Mouse (Mus musculus) cerebellum, adult (tissue): ENCODE measurements around the gene Zfp1.

Experiments used
- ATAC-seq: cut with Nextera tagmentation; 2 replicates; pipeline ENCODE4 v1.9.2; 2017; ENCODE audit warnings: mild to moderate bottlenecking, moderate library complexity, mixed read lengths; ENCODE audit not compliant: insufficient number of reproducible peaks, low FRiP score, low TSS enrichment

The Zfp1 gene

GRCm38 (mm10) chr8:111705699-111706098 lies 62.5 kb downstream of the Zfp1 start:
- no peak for ATAC-seq

- no peak for ATAC-seq
Observed at GRCm38 (mm10) chr8:111708265-111708664, 65.1 kb downstream of the Zfp1 start.

DNA sequence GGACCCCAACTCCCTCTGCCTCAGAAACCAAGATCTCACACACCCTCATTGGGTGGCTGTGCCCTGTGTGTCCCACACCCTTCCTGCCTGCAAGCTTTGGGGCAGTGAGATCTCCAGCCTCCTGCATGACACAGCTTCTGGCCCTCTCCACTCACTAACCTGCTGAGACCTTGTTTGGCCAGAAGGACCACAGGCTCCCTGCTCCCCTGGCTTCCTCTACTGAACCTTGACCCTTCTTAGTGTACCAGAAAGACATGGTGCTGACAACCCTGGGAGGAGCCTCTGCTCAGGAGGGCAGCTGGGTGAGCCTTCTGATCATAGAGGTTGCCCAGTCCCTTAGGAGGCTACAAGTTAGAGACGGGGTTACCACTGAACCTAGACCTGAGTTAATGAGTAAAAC lies 66.0 kb downstream of the Zfp1 start:
- ATAC-seq: no peak

GRCm38 (mm10) chr8:111710777-111711485 lies 67.7 kb downstream of the Zfp1 start:
- ATAC-seq: no peak

DNA sequence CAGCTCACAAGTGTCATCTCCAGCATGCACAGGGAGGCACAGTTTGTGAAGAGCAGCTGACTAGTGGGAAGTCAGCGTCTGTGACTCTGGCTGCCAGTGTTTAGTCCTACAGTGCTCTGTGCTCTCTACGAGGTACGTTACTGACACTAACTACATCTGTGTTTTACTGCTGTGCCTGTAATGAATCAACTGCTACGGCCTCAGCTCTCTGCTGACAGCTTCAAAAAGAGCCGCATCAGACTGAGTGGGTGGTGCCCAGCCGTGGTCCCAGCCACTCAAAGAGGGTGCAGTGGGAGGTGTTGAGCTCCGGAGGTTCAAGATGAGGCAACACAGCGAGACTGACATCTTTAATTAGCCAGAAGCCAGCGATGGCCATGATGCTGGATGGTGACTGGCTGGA lies 68.9 kb downstream of the Zfp1 start:
- no peak for ATAC-seq

DNA sequence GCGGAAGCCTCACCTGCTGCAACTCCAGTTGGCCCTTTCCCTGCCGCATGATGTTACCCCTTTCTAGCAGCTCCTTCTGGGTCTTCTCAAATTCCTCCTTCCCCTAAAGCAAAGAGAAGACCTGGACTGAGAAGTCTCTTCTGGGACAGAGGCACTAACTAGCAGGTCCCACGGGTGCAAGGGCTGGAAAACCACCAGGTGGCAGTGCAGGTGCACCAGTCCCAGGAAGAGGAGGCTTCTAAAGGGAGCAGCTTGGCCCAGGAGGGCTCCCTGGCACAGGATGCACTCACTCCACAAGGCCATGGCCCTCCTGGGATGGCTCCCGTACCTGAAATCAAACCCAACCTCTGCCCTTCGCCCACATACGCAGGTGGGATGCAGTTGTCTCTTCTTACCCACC lies 69.4 kb downstream of the Zfp1 start:
- ATAC-seq: peak; percentile 71

DNA sequence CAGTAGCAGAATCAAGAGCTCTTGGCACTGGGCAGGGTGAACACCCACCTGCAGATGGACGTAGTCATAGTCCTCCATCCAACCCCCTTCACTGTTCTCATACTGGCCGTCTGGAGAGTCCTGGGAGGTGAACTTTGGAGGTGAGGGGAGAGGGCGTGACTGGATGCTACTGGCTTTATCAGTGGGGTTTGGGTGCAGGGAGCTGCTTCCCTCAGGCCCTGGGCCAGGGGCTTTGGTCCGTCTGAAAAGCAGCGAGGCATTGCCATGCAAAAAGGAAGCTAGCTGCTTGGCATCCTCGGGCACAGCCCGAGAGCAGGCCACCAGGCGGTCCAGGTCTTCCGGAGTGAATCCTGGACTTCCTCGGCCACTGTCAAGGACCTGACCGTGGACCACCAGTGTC lies 70.1 kb downstream of the Zfp1 start:
- ATAC-seq: no peak

DNA sequence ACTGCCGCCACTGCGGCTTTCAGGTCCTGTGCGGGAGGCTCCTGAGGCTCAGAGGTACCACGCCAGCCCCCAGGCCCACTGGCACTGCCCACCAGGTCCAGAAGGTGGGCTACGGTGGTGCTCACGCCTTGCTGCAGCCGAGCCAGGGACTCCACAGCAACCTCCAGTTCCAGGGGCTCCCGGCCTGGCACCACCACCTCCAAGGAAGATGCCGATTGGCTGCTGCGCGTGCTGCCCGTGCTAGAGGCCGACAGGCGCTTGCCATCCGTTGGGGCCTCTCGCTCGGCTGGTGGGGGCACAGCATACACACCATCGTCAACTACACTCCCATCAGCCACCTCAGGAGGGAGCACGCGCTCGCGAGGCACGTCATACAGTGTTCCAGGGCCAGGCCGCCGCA lies 70.6 kb downstream of the Zfp1 start:
- ATAC-seq: no peak

DNA sequence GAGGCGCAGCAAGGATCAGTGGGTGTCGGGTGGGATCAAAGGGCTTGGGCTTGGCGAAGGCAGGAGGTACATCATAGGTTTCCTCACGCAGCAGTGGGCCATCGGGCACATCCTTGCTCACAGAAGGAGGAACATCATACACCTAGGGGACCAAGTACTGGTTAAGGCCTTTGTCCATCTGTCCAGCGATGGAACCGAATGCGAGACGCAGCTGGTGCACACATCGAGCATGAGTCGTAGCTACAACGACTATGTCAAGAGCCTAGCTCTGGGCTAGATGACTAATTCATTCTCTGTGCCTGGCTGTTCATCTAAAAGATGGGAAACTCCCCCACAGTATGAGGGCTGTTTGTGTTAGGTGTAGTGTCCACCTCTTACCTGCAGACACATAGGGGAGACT lies 71.1 kb downstream of the Zfp1 start:
- ATAC-seq: no peak

- no peak for ATAC-seq
Observed at GRCm38 (mm10) chr8:111715514-111715913, 72.3 kb downstream of the Zfp1 start.

GRCm38 (mm10) chr8:111716603-111717487 lies 73.6 kb downstream of the Zfp1 start:
- peak; percentile 49; the same call in 1 of the 2 replicates for ATAC-seq

- ATAC-seq: no peak
Observed at GRCm38 (mm10) chr8:111717488-111717792, 74.2 kb downstream of the Zfp1 start.

DNA sequence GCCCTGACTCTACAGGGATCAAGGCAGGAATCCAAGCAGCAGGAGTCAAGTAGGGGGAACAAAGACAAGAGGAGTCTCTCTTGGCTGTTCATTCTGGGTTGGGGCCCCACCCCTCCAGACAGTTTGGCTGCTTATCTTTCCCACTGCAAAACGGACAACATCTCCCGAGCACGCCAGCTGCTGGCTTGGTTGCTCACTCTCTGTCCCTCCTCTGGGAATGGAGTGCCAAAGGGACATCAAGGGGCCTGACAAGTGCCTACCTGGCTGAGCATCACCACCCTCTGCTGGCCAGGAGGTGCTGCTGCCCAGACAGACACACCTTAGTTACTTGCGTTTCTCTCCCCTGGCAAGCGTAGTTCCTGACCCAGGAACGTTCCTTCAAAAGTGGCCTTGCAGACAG lies 74.7 kb downstream of the Zfp1 start:
- no peak for ATAC-seq

- no peak for ATAC-seq
Observed at GRCm38 (mm10) chr8:111718937-111719336, 75.7 kb downstream of the Zfp1 start.

DNA sequence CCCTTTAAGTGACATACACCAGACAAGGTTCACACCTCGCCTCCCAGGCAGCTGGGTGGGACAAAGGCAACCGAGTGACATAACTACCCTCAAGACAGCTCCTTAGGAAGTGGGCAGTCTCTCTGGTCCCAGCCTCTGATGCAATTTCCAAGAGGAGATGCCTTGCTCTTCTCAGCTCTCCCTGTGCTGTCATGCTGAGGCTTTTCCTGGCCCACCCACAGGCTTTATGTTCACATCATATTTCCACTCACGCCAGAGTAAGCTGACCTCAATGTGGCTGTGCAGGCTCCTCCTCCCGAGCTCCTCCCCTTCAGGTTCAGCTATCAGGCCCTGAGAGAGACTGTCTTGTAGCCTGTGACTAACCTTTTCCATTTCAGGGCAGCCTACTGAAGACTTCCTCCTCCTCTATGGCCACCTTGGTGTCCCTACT lies 76.9 kb downstream of the Zfp1 start:
- ATAC-seq: no peak
